Mouse (Mus musculus) kidney, embryonic 14.5 days (tissue): ENCODE data around the gene Pdgfc. TPM values are rescaled to one million over a fixed set of nuclear protein-coding genes. Genes with fewer than 3 reads are reported as not detected.

Experiments
- ATAC-seq: fragments of 200-750 bp; cut with Nextera tagmentation; 2 replicates; pipeline ENCODE4 v1.8.0; 2017; ENCODE audit warnings: moderate number of reproducible peaks, mild to moderate bottlenecking, moderate TSS enrichment, moderate library complexity; ENCODE audit not compliant: low FRiP score, low TSS enrichment
- H3K27ac ChIP-seq: fragments of 300-500 bp; sonication (generic); 2 replicates; pipeline ENCODE4 v1.5.1; 2014; ENCODE audit warnings: low read depth, mild to moderate bottlenecking, low read length, moderate library complexity, mixed read lengths
- H3K27me3 ChIP-seq: fragments of 300-500 bp; sonication (generic); 2 replicates; pipeline ENCODE4 v1.6.1; 2014; ENCODE audit warnings: mild to moderate bottlenecking, low read length; ENCODE audit not compliant: control insufficient read depth, insufficient read depth
- H3K36me3 ChIP-seq: fragments of 300-500 bp; sonication (generic); 2 replicates; pipeline ENCODE4 v1.6.1; 2014; ENCODE audit warnings: low read length, mixed read lengths; ENCODE audit not compliant: control insufficient read depth, insufficient read depth
- H3K4me1 ChIP-seq: fragments of 300-500 bp; sonication (generic); 2 replicates; pipeline ENCODE4 v1.6.1; 2014; ENCODE audit warnings: low read length, mixed read lengths; ENCODE audit not compliant: control insufficient read depth, insufficient read depth
- H3K4me2 ChIP-seq: fragments of 300-500 bp; sonication (generic); replicated peaks from 2 replicates; pipeline ENCODE4 v1.6.1; 2014; ENCODE audit warnings: low read depth, mild to moderate bottlenecking, low read length
- H3K4me3 ChIP-seq: fragments of 300-500 bp; sonication (generic); 2 replicates; pipeline ENCODE4 v1.5.1; 2014; ENCODE audit warnings: mild to moderate bottlenecking, low read length
- H3K9ac ChIP-seq: fragments of 300-500 bp; sonication (generic); 2 replicates; pipeline ENCODE4 v1.6.1; 2014; ENCODE audit warnings: low read depth, mild to moderate bottlenecking, low read length, moderate library complexity
- H3K9me3 ChIP-seq: fragments of 300-500 bp; sonication (generic); 2 replicates; pipeline ENCODE4 v1.6.1; 2016; ENCODE audit warnings: low read length; ENCODE audit not compliant: control insufficient read depth
- WGBS: fragments of 180-500 bp; shearing (Covaris S2); extraction: QIAGEN DNeasy Blood & Tissue Kit; methylation state at CpG from one replicate; pipeline ENCODE4 v1.1.7; 2014; 5-methylcytosine and 5-hydroxymethylcytosine counted together
- polyA plus RNA-seq: library from polyadenylated mRNA; unstranded; fragments of >200 nt; fragmentation: Nextera tagmentation; extraction: Ambion mirVana; gene quantifications from 2 replicates; pipeline ENCODE4 v1.2.1, GENCODE M21; 2014

The Pdgfc gene
- polyA plus RNA-seq, 1 experiment from 2014 or later: 37.8 TPM

DNA sequence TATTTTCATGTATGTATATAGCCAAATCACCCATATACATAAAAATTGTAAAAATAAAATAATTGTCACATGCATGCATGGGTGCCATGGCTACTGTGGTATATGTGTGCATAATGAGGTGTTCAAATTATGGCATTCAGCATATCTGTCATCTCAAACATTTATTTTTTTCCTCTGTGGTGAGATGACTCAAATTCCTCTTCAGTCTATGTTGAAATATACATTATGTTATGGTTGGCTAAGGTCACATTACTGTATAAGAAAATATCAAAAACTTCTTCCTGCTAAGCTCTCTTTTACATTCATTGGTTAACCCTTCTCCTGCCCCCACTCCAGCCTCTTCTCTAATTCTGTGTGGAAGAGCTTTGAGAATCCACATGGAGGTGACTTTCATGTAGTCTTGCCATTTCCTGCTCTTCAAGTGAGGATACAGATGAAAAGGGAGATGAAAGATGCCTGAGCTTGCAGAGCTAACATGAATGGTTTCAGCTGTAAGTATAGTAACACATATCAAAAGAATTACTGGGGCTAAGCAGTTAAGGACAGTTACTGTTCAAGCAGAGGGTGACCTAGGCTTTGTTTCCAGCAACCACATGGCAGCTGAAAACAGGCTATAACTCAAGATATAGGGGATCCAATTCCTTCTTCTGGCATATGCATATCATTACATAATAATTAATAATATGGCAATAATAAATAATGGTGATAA, 124.4 kb downstream of the Pdgfc start:
- no peak overlapping the region for H3K27ac ChIP-seq
- H3K9me3 ChIP-seq: no peaks in the 10 kb centered on the region
- no peak overlapping the region for H3K4me2 ChIP-seq
- ATAC-seq: no peak
- H3K4me1 ChIP-seq: no peaks in the 10 kb centered on the region
- no peaks in the 10 kb centered on the region for H3K27me3 ChIP-seq
- H3K9ac ChIP-seq: no peak overlapping the region
- H3K4me3 ChIP-seq: no peak overlapping the region
- no peaks in the 10 kb centered on the region for H3K36me3 ChIP-seq

DNA sequence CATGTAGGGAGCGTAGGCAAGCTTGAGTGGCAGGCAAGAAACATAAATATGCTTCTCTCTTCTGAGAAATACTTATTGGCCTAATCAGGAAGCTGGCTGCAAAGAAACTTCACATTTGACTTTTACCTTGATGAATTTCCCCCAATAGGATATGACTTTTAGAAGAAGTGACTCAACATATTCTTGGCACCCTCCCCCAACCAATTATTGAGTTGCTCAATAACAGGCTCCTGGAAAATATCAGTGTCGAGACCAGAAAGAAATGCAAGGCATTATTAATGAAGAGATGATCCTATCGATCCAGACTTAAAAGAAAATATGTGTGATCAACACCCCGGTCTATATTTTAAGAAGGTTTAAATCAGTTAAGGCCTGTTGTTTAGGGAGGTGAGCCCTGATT, 125.9 kb downstream of the Pdgfc start:
- 92% methylated on average over 4 of the region's 4 CpGs for WGBS
- no peak for ATAC-seq
- H3K27me3 ChIP-seq: no peaks in the 10 kb centered on the region

DNA sequence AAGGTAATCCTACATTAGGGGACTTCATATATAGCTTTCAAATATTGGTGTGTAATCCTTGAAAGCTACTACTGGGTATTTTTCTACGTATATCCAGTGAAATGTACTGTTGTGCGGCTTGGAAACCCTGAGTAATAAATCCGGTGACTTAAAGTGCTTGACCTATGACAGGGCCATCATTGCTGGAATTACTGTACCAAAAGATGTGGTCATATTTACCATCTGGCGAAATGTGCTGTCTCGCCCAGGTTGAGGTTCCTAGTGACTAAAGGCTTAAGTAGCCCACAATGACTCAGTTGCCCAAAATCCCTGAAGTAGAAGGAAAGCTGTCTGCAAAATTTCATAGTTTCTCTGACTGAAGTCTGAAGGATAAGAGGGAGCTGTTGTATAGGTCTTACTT, 127.9 kb downstream of the Pdgfc start:
- Histone ChIP-seq H3K9ac (no peak overlapping the region), H3K4me3 (no peak overlapping the region), H3K27ac (no peak overlapping the region), H3K36me3 (no peaks in the 10 kb centered on the region), H3K4me2 (no peak overlapping the region), H3K4me1 (no peaks in the 10 kb centered on the region), H3K27me3 (no peaks in the 10 kb centered on the region), H3K9me3 (no peaks in the 10 kb centered on the region)
- no peak for ATAC-seq
- WGBS: 82% methylated on average over 5 of the region's 5 CpGs

More for the DNA sequence above, 125.9 kb downstream of the Pdgfc start:
- Histone ChIP-seq H3K4me2 (no peak overlapping the region), H3K27ac (no peak overlapping the region), H3K9ac (no peak overlapping the region), H3K4me3 (no peak overlapping the region), H3K9me3 (no peaks in the 10 kb centered on the region), H3K4me1 (no peaks in the 10 kb centered on the region), H3K36me3 (no peaks in the 10 kb centered on the region)

DNA sequence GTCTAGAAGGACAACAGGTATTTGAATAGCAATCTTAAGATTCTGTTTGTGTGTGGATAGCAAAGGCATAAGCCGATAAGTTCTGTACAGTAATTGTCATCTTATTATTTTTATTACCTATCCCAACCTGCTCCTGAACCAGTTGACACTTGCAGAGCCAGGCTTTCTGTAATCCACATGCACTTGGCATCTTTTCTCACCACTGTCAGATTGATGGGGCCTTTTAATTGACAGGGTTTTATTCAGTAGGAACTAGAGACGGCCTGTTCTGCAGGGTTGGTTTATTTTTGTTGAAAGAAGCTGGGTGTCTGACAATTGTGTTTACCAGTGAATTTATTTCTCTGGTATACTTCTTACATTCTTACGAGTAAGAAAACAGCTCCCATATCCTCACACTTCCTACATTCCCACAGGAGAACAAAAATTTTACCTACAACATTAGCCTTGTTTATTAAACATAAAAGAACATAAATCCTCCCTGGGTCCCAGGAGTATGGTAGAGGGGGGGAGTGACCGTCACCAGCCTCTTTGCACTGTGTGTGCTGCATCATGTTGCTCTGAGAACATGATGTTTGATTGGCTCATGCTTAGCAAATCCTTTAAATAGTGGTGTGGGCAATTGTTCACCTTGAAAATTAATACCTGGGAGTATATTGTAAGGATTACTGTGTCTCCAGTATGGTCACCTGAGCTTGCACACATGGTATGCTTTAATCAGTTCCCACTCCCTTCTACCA, 134.0 kb downstream of the Pdgfc start:
- Histone ChIP-seq H3K4me1 (0 out of 2 replicates have a peak, but pooled peaks cover 3% of the 10 kb centered on the region), H3K27me3 (no peaks in the 10 kb centered on the region), H3K4me2 (no peak overlapping the region), H3K9me3 (no peaks in the 10 kb centered on the region), H3K36me3 (no peaks in the 10 kb centered on the region), H3K27ac (no peak overlapping the region), H3K9ac (no peak overlapping the region), H3K4me3 (no peak overlapping the region)
- 30% methylated on average over 4 of the region's 4 CpGs for WGBS
- ATAC-seq: peak; percentile 73; the same call in 1 of the 2 replicates

DNA sequence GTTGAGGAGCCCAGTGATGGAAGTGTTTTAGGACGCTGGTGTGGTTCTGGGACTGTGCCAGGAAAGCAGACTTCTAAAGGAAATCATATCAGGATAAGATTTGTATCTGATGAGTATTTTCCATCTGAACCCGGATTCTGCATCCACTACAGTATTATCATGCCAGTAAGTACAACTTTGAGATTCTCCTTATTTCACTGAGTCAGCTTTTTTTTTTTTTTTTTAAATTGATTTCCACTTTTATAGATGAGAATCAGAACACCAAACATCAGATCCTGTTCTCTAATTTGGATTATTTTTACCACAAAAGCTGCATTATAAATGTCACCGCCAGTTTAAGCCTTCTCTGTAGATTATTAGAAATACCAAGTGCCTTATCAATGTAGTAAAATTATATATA, 138.6 kb downstream of the Pdgfc start:
- H3K4me2 ChIP-seq: no peak overlapping the region
- 86% methylated on average over 3 of the region's 3 CpGs for WGBS
- no peak overlapping the region for H3K9ac ChIP-seq
- no peak overlapping the region for H3K27ac ChIP-seq
- H3K4me1 ChIP-seq: 0 out of 2 replicates have a peak, but pooled peaks cover 3% of the 10 kb centered on the region
- ATAC-seq: no peak
- H3K9me3 ChIP-seq: no peaks in the 10 kb centered on the region
- no peaks in the 10 kb centered on the region for H3K27me3 ChIP-seq
- H3K36me3 ChIP-seq: no peaks in the 10 kb centered on the region
- no peak overlapping the region for H3K4me3 ChIP-seq

DNA sequence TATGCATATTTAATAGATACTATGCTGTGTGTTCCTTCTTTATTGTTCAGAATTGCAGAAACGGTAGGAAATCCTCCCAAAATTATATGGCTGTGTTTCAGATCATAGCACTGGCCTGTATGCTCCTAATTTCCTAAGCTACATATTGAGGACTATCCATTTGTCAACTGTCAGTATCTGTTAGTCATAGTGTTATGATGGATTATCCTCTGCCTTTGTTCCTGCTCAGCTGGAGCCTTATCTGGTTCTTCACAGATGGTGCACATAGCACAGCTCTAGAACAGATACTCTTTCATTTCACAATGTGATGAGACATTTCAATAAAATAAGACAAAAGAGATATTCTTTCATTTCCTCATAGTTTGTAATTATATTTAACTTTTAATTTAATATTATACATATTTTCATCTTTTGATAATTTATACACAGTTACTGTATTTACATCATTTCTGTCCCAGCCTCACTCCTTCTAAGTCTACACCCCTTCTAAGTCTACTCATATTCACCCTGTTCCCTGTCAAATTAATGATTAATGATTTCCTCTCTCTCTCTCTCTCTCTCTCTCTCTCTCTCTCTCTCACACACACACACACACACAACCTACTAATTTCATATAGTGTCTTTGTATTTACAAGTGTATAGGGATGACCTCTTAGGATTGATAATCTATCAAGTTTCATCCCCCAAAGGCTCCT, 145.2 kb downstream of the Pdgfc start:
- Histone ChIP-seq H3K27ac (no peak overlapping the region), H3K27me3 (no peaks in the 10 kb centered on the region), H3K4me2 (no peak overlapping the region), H3K4me3 (no peak overlapping the region), H3K36me3 (no peaks in the 10 kb centered on the region), H3K9ac (no peak overlapping the region), H3K9me3 (no peaks in the 10 kb centered on the region), H3K4me1 (no peaks in the 10 kb centered on the region)
- 93% methylated on average over 1 of the region's 1 CpGs for WGBS
- ATAC-seq: no peak

DNA sequence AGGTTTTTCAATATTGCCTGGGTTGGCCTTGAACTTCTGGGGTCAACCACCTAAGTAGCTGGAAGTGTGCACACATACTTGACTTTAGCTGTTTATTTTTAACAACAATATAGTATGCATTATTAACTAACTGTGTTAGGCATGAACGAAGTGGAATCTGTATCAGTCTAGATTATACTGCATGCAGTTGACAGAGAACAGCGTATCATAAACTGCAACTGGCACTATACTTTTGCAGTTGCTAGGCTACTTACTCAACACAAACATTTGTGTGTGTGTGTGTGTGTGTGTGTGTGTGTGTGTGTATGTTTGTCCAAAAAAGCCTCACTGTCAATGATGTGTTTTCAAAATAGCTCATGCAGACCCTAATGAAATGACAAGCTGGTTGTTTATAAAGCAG, 160.7 kb downstream of the Pdgfc start:
- no peak overlapping the region for H3K9ac ChIP-seq
- no peak for ATAC-seq
- H3K4me3 ChIP-seq: no peak overlapping the region
- WGBS: 60% methylated on average over 2 of the region's 2 CpGs
- H3K9me3 ChIP-seq: no peaks in the 10 kb centered on the region
- H3K4me2 ChIP-seq: no peak overlapping the region
- no peaks in the 10 kb centered on the region for H3K4me1 ChIP-seq
- no peaks in the 10 kb centered on the region for H3K27me3 ChIP-seq
- no peaks in the 10 kb centered on the region for H3K36me3 ChIP-seq
- no peak overlapping the region for H3K27ac ChIP-seq

GRCm38 (mm10) chr3:81197644-81198043, 161.4 kb downstream of the Pdgfc start:
- 73% methylated on average over 4 of the region's 4 CpGs for WGBS

DNA sequence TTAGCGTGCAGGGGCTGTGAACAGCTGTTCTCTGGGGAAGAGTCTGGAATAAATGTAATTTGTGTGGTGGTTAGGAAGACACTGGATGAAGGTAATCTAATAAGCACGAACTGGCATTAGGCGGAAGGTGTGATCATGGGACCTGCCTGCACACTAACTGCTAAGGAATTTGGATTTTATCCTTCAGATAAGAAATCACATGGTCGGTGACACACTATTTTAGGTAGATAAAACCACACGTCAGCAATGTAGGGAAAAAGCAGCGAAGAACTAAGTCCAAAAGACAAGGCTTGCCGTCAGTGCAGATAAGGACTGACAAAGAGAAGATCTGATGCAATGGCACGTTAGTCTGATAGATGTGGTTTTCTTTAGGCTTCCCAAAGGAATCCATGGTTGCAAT, 164.4 kb downstream of the Pdgfc start:
- 89% methylated on average over 8 of the region's 8 CpGs for WGBS
- no peak overlapping the region for H3K4me2 ChIP-seq
- H3K9ac ChIP-seq: no peak overlapping the region
- no peaks in the 10 kb centered on the region for H3K27me3 ChIP-seq
- 0 out of 2 replicates have a peak, but pooled peaks cover 3% of the 10 kb centered on the region for H3K4me1 ChIP-seq
- no peaks in the 10 kb centered on the region for H3K9me3 ChIP-seq
- no peak overlapping the region for H3K4me3 ChIP-seq
- H3K36me3 ChIP-seq: no peaks in the 10 kb centered on the region
- no peak overlapping the region for H3K27ac ChIP-seq
- ATAC-seq: no peak

More at GRCm38 (mm10) chr3:81197644-81198043, 161.4 kb downstream of the Pdgfc start:
- ATAC-seq: no peak
- Histone ChIP-seq H3K27ac (no peak overlapping the region), H3K36me3 (no peaks in the 10 kb centered on the region), H3K4me1 (no peaks in the 10 kb centered on the region), H3K9ac (no peak overlapping the region), H3K9me3 (no peaks in the 10 kb centered on the region), H3K4me2 (no peak overlapping the region), H3K4me3 (no peak overlapping the region), H3K27me3 (no peaks in the 10 kb centered on the region)
